Mouse (Mus musculus): ENCODE measurements around the gene Polr2b. TPM values are rescaled to one million over a fixed set of nuclear protein-coding genes. Genes with fewer than 3 reads are reported as not detected.

The Polr2b gene
- total RNA-seq, 4 experiments from 2014 or later: 25.5 to 29.7 (median 25.7) TPM

DNA sequence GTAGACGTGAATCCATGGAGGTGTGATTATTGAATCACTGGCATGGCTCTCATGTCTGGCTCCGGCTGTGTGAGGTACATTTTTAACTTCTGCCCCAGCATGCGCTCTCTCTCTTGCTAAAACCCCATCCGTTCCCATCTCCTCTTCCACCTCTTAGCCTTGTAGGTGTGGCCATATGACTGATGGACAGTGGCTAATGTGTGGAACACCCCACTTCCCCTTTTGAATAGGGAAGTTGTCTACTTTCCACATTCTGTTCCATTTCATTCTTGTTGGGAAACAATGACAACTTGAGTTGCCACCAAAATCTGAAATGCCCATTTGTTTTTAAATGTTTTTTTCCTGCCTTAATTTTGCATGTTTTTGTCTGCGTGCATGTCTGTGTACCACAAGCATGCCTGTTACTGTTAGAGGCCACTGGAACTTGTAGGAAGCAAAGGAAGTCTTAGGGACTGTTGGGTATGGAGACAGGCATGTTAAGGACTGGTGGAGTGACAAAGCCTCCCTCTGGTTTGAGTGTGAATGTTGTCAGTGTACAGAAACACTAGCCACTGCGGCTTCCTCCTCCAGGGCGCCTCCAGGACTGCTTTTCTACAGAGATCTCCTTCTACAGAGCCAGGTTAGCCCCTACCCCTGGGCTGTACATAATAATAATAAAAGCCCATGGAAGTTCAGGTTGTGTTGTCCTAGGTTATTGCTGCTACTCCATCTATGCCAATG is 17.0 kb upstream of the Polr2b start:
- no peak for DNase-seq (ENCODE audit: low spot score in 2 of 2)

DNA sequence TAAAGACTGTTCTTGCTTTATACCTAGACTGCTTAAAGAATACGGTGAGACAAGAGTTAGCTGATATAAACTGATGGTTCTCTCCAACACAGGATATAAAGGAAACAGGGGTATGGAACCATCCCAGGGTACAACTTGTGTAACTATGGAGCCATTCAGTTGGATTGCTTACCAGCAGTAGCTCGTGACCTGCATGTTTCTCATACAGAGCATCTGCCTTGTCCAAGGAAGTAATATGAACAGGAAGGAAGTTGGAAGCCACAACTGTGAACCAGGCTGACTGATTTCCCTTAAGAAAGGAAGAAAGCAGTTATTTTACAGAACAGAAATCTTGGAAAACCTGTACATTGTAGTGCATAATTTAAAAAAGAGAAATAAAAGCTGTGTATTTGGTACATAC is 10.5 kb upstream of the Polr2b start:
- no peak for DNase-seq (ENCODE audit: low spot score in 2 of 2)

GRCm38 (mm10) chr5:77301296-77301903 is 8.5 kb upstream of the Polr2b start:
- DNase-seq (ENCODE audit: low spot score in 2 of 2): no peak

DNA sequence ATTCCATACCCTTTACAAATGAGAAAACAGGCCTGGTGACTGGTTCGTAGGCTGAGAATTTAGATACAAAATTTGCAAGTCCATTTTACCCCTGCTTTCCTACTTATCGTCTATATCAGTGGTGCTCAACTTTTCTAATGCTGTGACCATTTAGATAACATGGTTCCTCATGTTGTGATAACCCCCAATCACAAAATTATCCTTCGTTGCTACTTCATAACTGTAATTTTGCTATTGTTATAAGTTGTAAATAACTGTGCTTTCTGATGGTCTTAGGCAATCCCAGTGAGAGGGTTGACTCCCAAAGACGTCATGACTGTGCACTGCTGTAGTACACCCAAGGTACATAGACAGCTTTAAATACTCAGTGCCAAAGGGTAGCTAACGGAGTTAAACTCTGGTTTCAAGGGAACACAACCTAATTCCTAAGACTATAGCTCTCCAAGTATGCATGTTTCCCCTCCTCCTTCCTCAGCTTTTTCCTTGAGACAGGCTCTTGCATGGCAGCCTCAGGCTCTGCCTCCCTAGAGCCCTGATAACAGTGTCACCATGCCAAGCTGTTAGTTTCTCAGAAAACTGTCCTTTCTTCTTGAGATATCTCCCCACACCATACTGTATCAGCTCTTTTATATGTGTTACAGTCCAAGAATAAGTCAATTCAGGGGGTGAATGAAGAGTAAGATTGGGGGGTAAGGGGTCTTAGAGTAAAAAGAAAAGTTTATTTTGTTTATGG is 2.0 kb upstream of the Polr2b start:
- DNase-seq (ENCODE audit: low spot score in 2 of 2): no peak

DNA sequence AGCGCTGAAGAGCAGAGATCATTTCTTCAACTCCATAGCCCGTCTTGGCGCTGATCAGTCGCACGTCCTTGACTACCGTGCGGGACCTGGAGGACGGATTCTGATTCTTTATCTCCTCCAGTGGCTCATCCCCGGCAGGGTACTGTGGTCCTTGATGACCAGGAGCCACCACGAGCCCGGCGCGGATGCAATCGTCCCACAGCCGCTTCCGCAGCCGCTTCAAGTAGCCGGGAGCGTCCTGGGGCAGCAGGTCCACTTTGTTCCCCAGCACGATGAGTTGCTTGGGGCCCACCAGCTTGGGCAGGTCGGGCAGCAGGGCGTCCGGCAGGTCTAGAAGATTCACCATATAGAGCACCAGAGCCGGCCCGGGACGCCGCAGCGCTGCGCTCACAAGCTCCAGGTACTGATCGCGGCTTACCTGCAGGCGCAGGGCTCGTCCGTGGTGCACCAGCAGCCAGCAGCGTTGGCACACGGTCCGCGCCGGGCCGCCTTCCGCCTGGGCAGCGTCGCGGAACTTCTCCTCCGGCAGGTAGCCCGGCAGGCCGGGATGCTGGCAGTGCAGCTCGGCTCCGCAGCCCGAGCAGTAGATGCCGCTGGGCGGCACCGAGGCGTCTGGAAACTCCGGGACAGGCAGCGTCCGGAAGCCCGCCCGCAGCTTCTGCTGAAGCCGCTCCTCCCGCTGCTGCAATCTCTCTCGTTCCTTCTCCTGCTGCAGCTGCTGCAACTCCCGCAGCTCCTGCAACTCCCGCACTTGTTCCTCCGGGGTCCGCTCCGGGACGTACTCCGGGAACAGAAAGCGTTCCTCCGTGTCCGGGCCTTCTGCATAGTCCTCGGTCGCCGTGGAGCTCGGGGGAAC is 668 bp upstream of the Polr2b start:
- peak in 1 of 2 experiments; percentile 9 for DNase-seq (ENCODE audit: low spot score in 2 of 2)

DNA sequence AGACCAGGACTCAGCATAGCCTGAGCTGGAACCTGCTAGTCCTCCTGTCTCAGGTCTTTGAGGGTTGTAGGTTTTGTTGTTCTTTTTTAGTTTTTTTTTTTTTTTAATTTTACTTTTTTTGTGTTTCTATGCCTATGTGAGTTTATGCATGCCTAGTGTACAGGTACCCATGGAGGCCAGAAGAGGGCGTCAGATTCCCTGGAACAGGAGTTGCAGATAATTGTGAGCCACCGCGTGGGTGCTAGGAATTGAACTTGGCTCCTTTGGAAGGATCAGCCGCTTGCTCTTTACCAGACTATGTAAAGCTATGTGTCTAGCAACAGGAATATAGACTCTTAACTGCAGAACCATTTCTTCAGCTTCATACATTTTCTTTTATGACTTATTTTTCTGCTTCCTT is 4.3 kb downstream of the Polr2b start:
- DNase-seq (ENCODE audit: low spot score in 2 of 2): no peak

GRCm38 (mm10) chr5:77314986-77315385 is 5.0 kb downstream of the Polr2b start:
- DNase-seq (ENCODE audit: low spot score in 2 of 2): no peak

- DNase-seq (ENCODE audit: low spot score in 2 of 2): no peak
Observed at GRCm38 (mm10) chr5:77324936-77325335, 15.0 kb downstream of the Polr2b start.

- DNase-seq (ENCODE audit: low spot score in 2 of 2): no peak
Observed at GRCm38 (mm10) chr5:77330154-77330553, 20.2 kb downstream of the Polr2b start.

DNA sequence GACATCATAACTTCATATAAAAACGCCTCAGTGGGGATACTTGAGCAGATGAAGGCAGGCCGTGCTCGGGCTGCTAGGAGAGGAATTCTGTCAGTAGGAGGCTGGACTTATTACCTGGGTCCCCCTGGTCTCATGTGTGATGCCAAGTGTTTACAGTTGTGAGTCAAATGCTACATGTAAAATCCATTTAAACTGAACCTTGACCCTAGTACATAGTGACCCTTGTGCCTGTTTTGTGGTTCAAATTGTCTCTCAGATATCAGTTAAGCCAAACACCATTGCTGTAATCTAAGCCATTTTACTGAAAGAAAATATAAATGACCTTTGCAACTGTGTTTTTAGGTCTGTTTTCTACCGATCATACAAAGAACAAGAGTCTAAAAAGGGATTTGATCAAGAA is 30.1 kb downstream of the Polr2b start:
- no peak for DNase-seq (ENCODE audit: low spot score in 2 of 2)

- DNase-seq (ENCODE audit: low spot score in 2 of 2): no peak
Observed at GRCm38 (mm10) chr5:77348901-77349300, 39.0 kb downstream of the Polr2b start.

- no peak for DNase-seq (ENCODE audit: low spot score in 2 of 2)
Observed at GRCm38 (mm10) chr5:77349971-77350658, 40.2 kb downstream of the Polr2b start.

DNA sequence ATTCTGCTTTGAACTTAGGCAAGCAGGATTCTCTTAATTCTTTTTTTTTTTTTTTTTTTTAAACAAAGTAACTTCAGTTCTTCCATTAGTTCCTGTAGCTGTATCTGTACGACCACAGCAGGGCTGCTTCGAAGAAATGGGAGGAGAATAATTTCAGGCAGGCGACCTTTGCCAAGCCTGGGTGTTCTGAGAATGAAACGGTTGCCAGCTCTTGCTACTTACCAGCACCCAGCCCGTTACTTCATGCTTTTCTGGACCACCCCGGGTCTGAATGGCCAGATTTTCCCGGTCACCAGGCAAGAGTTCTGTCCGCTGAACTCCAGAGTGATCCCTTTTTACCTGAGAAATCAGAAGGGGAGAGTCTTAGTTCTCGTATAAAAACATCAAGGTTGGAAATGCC is 41.7 kb downstream of the Polr2b start:
- no peak for DNase-seq (ENCODE audit: low spot score in 2 of 2)

GRCm38 (mm10) chr5:77354361-77354787 is 44.4 kb downstream of the Polr2b start:
- DNase-seq (ENCODE audit: low spot score in 2 of 2): peak; percentile 73 to 76

GRCm38 (mm10) chr5:77355307-77356265 is 45.6 kb downstream of the Polr2b start:
- no peak for DNase-seq (ENCODE audit: low spot score in 2 of 2)

DNA sequence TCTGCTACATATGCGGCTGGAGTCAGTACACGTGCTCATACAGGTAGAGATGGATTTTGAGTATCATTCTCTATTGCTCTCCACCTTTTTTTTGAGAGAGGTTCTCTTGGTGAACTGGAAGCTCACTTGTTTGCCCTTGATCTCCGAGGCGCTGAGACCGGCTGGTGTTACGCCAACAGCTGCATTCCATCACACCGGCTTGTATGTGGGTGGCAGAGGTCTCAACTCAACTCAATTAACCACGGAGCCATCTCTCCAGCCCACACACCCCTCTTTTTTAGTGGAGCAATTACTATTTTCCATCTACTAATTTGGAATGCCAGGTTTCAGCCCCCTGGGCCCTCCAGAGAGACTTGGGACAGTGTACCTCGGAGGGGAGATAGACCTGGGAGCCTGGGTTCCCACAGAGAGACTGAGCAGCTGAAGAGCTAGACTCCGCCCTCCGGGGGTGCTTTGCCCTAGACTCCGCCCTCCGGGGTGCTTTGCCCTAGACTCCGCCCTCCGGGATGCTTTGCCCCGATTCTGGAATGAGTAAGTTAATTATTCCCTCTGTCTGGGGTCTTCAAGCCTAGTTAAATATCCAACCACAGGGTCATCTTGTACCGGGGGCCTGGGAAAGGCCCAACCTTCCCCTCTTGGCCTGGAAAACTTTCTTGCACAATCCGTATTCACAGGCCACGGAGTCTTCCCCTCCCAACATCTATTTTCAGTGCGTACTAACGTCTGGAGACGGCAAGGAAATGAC is 47.6 kb downstream of the Polr2b start:
- DNase-seq (ENCODE audit: low spot score in 2 of 2): peak; percentile 37 to 62

DNA sequence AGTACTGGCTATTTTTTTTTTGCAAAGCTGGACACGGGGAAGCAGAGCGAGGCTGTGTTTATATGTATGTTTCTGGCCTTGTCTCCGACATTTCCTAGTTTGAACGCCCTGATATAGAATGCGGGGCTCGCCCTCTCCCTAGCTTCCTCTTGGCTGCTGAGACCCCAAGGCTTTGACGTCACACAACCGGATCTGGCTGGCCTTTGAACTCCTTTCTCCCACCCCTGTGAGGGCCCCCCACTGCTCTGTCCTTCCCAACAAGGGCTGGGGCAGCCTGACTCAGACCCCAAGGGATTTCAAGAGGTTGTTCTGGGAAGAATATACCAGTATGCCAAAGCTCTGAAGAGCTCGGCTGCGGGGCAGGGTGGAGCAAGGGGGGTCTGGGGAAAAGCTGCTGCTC is 48.4 kb downstream of the Polr2b start:
- peak; percentile 41 to 46 for DNase-seq (ENCODE audit: low spot score in 2 of 2)

DNA sequence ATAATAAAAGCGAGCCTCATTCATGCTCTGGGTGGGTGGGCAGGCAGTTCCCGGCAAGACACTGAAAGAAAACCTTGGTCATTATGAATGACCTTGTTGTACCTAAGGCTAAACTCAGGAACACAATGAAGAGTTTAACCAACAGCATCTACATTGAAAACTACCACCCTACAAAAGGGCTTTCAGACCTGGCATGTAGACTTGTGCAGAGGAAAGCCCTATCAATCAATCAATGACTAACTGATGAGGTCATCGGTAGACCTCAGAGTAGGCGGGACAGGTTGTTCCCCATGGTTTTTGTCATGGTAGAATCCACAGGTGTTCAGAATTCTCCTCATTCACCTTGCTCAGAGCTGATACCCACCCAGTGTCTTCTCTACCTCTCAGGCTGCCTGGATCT is 50.0 kb downstream of the Polr2b start:
- no peak for DNase-seq (ENCODE audit: low spot score in 2 of 2)

DNA sequence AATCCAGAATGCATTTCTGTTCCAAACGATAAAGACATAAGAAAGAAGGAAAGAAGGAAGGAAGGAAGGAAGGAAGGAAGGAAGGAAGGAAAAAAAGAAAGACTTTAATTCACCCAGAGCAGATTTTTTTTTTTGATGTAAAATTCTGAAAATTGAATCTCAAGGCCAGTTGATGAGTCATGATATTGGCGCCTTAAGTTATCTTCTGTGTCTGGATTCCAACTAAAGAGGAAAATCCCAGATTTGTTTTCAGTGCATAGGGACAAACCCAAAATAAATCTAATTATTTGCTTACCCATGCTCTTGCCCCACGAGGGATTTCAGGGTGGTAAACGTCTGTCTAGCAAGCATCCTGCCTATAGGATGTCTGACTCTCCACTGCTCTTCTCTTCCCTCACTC is 51.1 kb downstream of the Polr2b start:
- no peak for DNase-seq (ENCODE audit: low spot score in 2 of 2)
